Mouse (Mus musculus) heart, postnatal 0 days (tissue): ENCODE data around the gene Disp1. TPM values are rescaled to one million over a fixed set of nuclear protein-coding genes. Genes with fewer than 3 reads are reported as not detected.

ENCODE experiments used
- ATAC-seq: fragments of 200-750 bp; cut with Nextera tagmentation; 2 replicates; pipeline ENCODE4 v1.8.0; 2017; ENCODE audit warnings: low read depth, moderate number of reproducible peaks, moderate library complexity; ENCODE audit not compliant: insufficient read depth
- DNase-seq: peaks from one replicate; pipeline ENCODE4 v3.0.0-alpha.2; 2016; ENCODE audit warnings: low spot score
- H3K27ac ChIP-seq: fragments of 300-500 bp; sonication (generic); 2 replicates; pipeline ENCODE4 v1.5.1; 2014; ENCODE audit warnings: low read depth, mild to moderate bottlenecking
- H3K27me3 ChIP-seq: fragments of 300-500 bp; sonication (generic); 2 replicates; pipeline ENCODE4 v1.6.1; 2014; ENCODE audit warnings: low read length, mixed read lengths; ENCODE audit not compliant: control insufficient read depth, insufficient read depth
- H3K36me3 ChIP-seq: fragments of 300-500 bp; sonication (generic); replicated peaks from 2 replicates; pipeline ENCODE4 v1.6.1; 2014; ENCODE audit warnings: low read length, mixed read lengths; ENCODE audit not compliant: control insufficient read depth, insufficient read depth
- H3K4me1 ChIP-seq: fragments of 300-500 bp; sonication (generic); 2 replicates; pipeline ENCODE4 v1.6.1; 2014; ENCODE audit warnings: antibody characterized with exemption; ENCODE audit not compliant: control insufficient read depth, insufficient read depth
- H3K4me2 ChIP-seq: fragments of 300-500 bp; sonication (generic); 2 replicates; pipeline ENCODE4 v1.6.1; 2014; ENCODE audit warnings: low read depth, mild to moderate bottlenecking, low read length, moderate library complexity
- H3K4me3 ChIP-seq: fragments of 300-500 bp; sonication (generic); 2 replicates; pipeline ENCODE4 v1.5.1; 2014; ENCODE audit warnings: low read depth, low read length
- H3K9ac ChIP-seq: fragments of 300-500 bp; sonication (generic); replicated peaks from 2 replicates; pipeline ENCODE4 v1.6.1; 2014; ENCODE audit warnings: low read depth, low read length, mixed read lengths
- H3K9me3 ChIP-seq: fragments of 300-500 bp; sonication (generic); replicated peaks from 2 replicates; pipeline ENCODE4 v1.6.1; 2016; ENCODE audit warnings: low read length; ENCODE audit not compliant: control insufficient read depth
- CTCF ChIP-seq: IDR thresholded peaks from 2 replicates; pipeline ENCODE4 v1.5.1; 2016; ENCODE audit warnings: antibody characterized with exemption, control low read depth, low read depth
- EP300 ChIP-seq: IDR thresholded peaks from 2 replicates; pipeline ENCODE4 v1.6.1; 2016; ENCODE audit warnings: antibody characterized with exemption, low read depth
- WGBS: fragments of 180-500 bp; shearing (Covaris S2); extraction: QIAGEN DNeasy Blood & Tissue Kit; methylation state at CpG from one replicate; pipeline ENCODE4 v1.1.7; 2014; 5-methylcytosine and 5-hydroxymethylcytosine counted together
- polyA plus RNA-seq: library from polyadenylated mRNA; unstranded; fragments of >200 nt; fragmentation: Nextera tagmentation; extraction: Ambion mirVana; gene quantifications from 2 replicates; pipeline ENCODE4 v1.2.1, GENCODE M21; 2015
- total RNA-seq: library from RNA; depleted of rRNA; stranded (reverse); fragments of >200 nt; gene quantifications from 2 replicates; pipeline ENCODE4 v1.2.3, GENCODE M21; 2014; ENCODE audit warnings: low replicate concordance

The Disp1 gene
- total and polyA plus RNA-seq, 2 experiments from 2014 or later, result 5.8 to 8.1 TPM

GRCm38 (mm10) chr1:183251818-183252217 lies 30.5 kb upstream of the Disp1 start:
- H3K4me3 ChIP-seq, result no peak overlapping the region
- no peak overlapping the region for H3K4me2 ChIP-seq
- no peaks in the 10 kb centered on the region for H3K27me3 ChIP-seq
- H3K4me1 ChIP-seq, result no peaks in the 10 kb centered on the region
- no peaks in the 10 kb centered on the region for H3K36me3 ChIP-seq
- WGBS, result 79% methylated on average over 2 of the region's 2 CpGs
- H3K9ac ChIP-seq, result no peak overlapping the region
- no peak overlapping the region for H3K27ac ChIP-seq
- ATAC-seq, result no peak
- DNase-seq, result no peak
- TF ChIP-seq CTCF (no peak), EP300 (no peak)
- no peaks in the 10 kb centered on the region for H3K9me3 ChIP-seq

GRCm38 (mm10) chr1:183250612-183251011 lies 29.3 kb upstream of the Disp1 start:
- no peak overlapping the region for H3K4me3 ChIP-seq
- no peaks in the 10 kb centered on the region for H3K9me3 ChIP-seq
- 74% methylated on average over 4 of the region's 4 CpGs for WGBS
- H3K9ac ChIP-seq, result no peak overlapping the region
- H3K4me1 ChIP-seq, result no peaks in the 10 kb centered on the region
- TF ChIP-seq EP300 (no peak), CTCF (no peak)
- DNase-seq, result no peak
- no peak overlapping the region for H3K27ac ChIP-seq
- no peaks in the 10 kb centered on the region for H3K36me3 ChIP-seq
- H3K27me3 ChIP-seq, result no peaks in the 10 kb centered on the region
- H3K4me2 ChIP-seq, result no peak overlapping the region
- ATAC-seq, result no peak

GRCm38 (mm10) chr1:183248144-183248543 lies 26.8 kb upstream of the Disp1 start:
- H3K36me3 ChIP-seq, result no peaks in the 10 kb centered on the region
- H3K4me1 ChIP-seq, result no peaks in the 10 kb centered on the region
- H3K27ac ChIP-seq, result no peak overlapping the region
- TF ChIP-seq CTCF (no peak), EP300 (no peak)
- no peak for DNase-seq
- H3K4me3 ChIP-seq, result no peak overlapping the region
- no peaks in the 10 kb centered on the region; the same call in 1 of the 2 replicates for H3K9me3 ChIP-seq
- WGBS, result 9% methylated on average over 1 of the region's 1 CpGs
- no peak overlapping the region for H3K9ac ChIP-seq
- H3K4me2 ChIP-seq, result no peak overlapping the region
- no peak for ATAC-seq
- H3K27me3 ChIP-seq, result no peaks in the 10 kb centered on the region

GRCm38 (mm10) chr1:183243293-183243692 lies 22.0 kb upstream of the Disp1 start:
- no peak for ATAC-seq
- 74% methylated on average over 7 of the region's 7 CpGs for WGBS
- H3K9ac ChIP-seq, result no peak overlapping the region
- no peaks in the 10 kb centered on the region; the same call in 1 of the 2 replicates for H3K9me3 ChIP-seq
- H3K4me2 ChIP-seq, result no peak overlapping the region
- H3K4me3 ChIP-seq, result no peak overlapping the region
- H3K27ac ChIP-seq, result no peak overlapping the region
- no peaks in the 10 kb centered on the region for H3K4me1 ChIP-seq
- TF ChIP-seq CTCF (no peak), EP300 (no peak)
- no peaks in the 10 kb centered on the region for H3K36me3 ChIP-seq
- H3K27me3 ChIP-seq, result no peaks in the 10 kb centered on the region
- DNase-seq, result no peak

- Histone ChIP-seq H3K4me3 (no peak overlapping the region), H3K36me3 (no peaks in the 10 kb centered on the region), H3K4me1 (no peaks in the 10 kb centered on the region), H3K27ac (no peak overlapping the region), H3K9me3 (no peaks in the 10 kb centered on the region), H3K4me2 (no peak overlapping the region), H3K9ac (no peak overlapping the region), H3K27me3 (no peaks in the 10 kb centered on the region)
- WGBS, result 10% methylated on average over 2 of the region's 2 CpGs
- TF ChIP-seq CTCF, result peak; percentile 78
- TF ChIP-seq EP300, result no peak
- ATAC-seq (no peak), DNase-seq (peak; percentile 36)
These were observed 16.6 kb upstream of the Disp1 start for GRCm38 (mm10) chr1:183237901-183238300.

GRCm38 (mm10) chr1:183236460-183236859 lies 15.1 kb upstream of the Disp1 start:
- no peaks in the 10 kb centered on the region for H3K4me1 ChIP-seq
- H3K9me3 ChIP-seq, result no peaks in the 10 kb centered on the region
- WGBS, result 78% methylated on average over 5 of the region's 5 CpGs
- no peak overlapping the region for H3K4me2 ChIP-seq
- H3K36me3 ChIP-seq, result no peaks in the 10 kb centered on the region
- TF ChIP-seq EP300 (no peak), CTCF (no peak)
- DNase-seq (no peak), ATAC-seq (no peak)
- no peak overlapping the region for H3K27ac ChIP-seq
- H3K4me3 ChIP-seq, result no peak overlapping the region
- no peaks in the 10 kb centered on the region for H3K27me3 ChIP-seq
- no peak overlapping the region for H3K9ac ChIP-seq
